Mouse (Mus musculus): ENCODE measurements around the gene Cd79a. TPM values are rescaled to one million over a fixed set of nuclear protein-coding genes. Genes with fewer than 3 reads are reported as not detected.

Cd79a gene
- total and polyA plus RNA-seq, 3 experiments = 0.23 to 0.61 TPM; not detected in 1

- Histone ChIP-seq H3K36me3 (ENCODE audit: control insufficient read depth in 1 of 2, insufficient read depth in 2 of 2, low read length in 2 of 2) (peaks cover 0 to 15% of the 10 kb centered on the region in 2 experiments; a peak in 2 of 4 replicates), H3K9ac (ENCODE audit: control insufficient read depth, low read depth, low read length, poor library complexity, severe bottlenecking) (peak overlapping the region; percentile 80), H3K9me3 (replicated peaks; ENCODE audit: insufficient read depth, low read length) (no peaks in the 10 kb centered on the region), H3K27ac (ENCODE audit: control insufficient read depth, low read depth, low read length) (peak overlapping the region; percentile 97), H3K4me1 (ENCODE audit: control insufficient read depth in 1 of 2, insufficient read depth in 2 of 2, low read length in 2 of 2) (peaks cover 7 to 15% of the 10 kb centered on the region in 2 experiments), H3K27me3 (ENCODE audit: control insufficient read depth in 1 of 2, insufficient read depth in 2 of 2, low read length in 2 of 2) (no peaks in the 10 kb centered on the region), H3K4me3 (ENCODE audit: control insufficient read depth in 1 of 2, insufficient read depth in 1 of 2, low read depth in 2 of 2, low read length in 2 of 2) (peak overlapping the region; percentile 47 to 53), H3K79me2 (ENCODE audit: control insufficient read depth, insufficient read depth, low read length, poor library complexity) (no peaks in the 10 kb centered on the region; the same call in 1 of the 2 replicates)
- peak; percentile 81 for TF ChIP-seq NELFE (IDR thresholded peaks at IDR 0.05; ENCODE audit: low read depth, low read length)
- peak; percentile 68 for TF ChIP-seq TCF12 (IDR thresholded peaks at IDR 0.05; ENCODE audit: low read depth, low read length)
- TF ChIP-seq BHLHE40 (IDR thresholded peaks at IDR 0.05; ENCODE audit: borderline replicate concordance, low read depth, low read length) = no peak
- TF ChIP-seq JUND (IDR thresholded peaks at IDR 0.05; ENCODE audit: low read depth, low read length) = peak; percentile 46; the same call in 1 of the 2 replicates
- TF ChIP-seq EP300 (IDR thresholded peaks at IDR 0.05; ENCODE audit: low read depth in 1 of 2, low read length in 2 of 2) = peak in 1 of 2 experiments; percentile 62; a peak in 2 of 4 replicates
- TF ChIP-seq ZNF384 (IDR thresholded peaks at IDR 0.05; ENCODE audit: low read depth, low read length) = no peak
- peak; percentile 90 for TF ChIP-seq SIN3A (IDR thresholded peaks at IDR 0.05; ENCODE audit: low read length)
- no peak for TF ChIP-seq GABPA (IDR thresholded peaks at IDR 0.05; ENCODE audit: low read depth, low read length)
- TF ChIP-seq ELF1 (IDR thresholded peaks at IDR 0.05; ENCODE audit: low read depth, low read length) = peak; percentile 62; the same call in 1 of the 2 replicates
- peak; percentile 83 for TF ChIP-seq ZMIZ1 (IDR thresholded peaks at IDR 0.05; ENCODE audit: low read depth, low read length)
- TF ChIP-seq MYC (IDR thresholded peaks at IDR 0.05; ENCODE audit: low read depth, low read length) = peak; percentile 77
- 0 out of 2 replicates have a peak, but pooled peaks have one; percentile 17 for TF ChIP-seq KAT2A (conservative IDR thresholded peaks at IDR 0.05; ENCODE audit: low read depth, low read length)
- TF ChIP-seq RCOR1 (IDR thresholded peaks at IDR 0.05; ENCODE audit: low read depth, low read length) = no peak
- TF ChIP-seq TAL1 (IDR thresholded peaks at IDR 0.05; ENCODE audit: low read length) = peak; percentile 70
- TF ChIP-seq ETS1 (IDR thresholded peaks at IDR 0.05; ENCODE audit: low read depth, low read length) = peak; percentile 79
- TF ChIP-seq E2F4 (IDR thresholded peaks at IDR 0.05; ENCODE audit: borderline replicate concordance, low read depth, low read length) = no peak
- TF ChIP-seq GATA1 (IDR thresholded peaks at IDR 0.05; ENCODE audit: low read depth, low read length) = peak; percentile 39; the same call in 1 of the 2 replicates
- TF ChIP-seq HCFC1 (IDR thresholded peaks at IDR 0.05; ENCODE audit: low read depth, low read length) = peak; percentile 53; the same call in 1 of the 2 replicates
- TF ChIP-seq POLR2AphosphoS2 (IDR thresholded peaks at IDR 0.05; ENCODE audit: low read length) = peak; percentile 90
- TF ChIP-seq POLR2A (IDR thresholded peaks at IDR 0.05; ENCODE audit: control insufficient read depth in 1 of 2, insufficient read depth in 1 of 2, low read depth in 1 of 2, low read length in 2 of 2, poor library complexity in 1 of 2) = peak in 1 of 2 experiments; percentile 86; a peak in 2 of 4 replicates
- no peak for TF ChIP-seq RAD21 (IDR thresholded peaks at IDR 0.05; ENCODE audit: low read depth, low read length)
- TF ChIP-seq TBP (IDR thresholded peaks at IDR 0.05; ENCODE audit: low read depth, low read length) = peak; percentile 86
- peak; percentile 47 for TF ChIP-seq MXI1 (IDR thresholded peaks at IDR 0.05; ENCODE audit: low read depth, low read length)
- TF ChIP-seq MAZ (IDR thresholded peaks at IDR 0.05; ENCODE audit: low read depth, low read length) = peak; percentile 67; the same call in 1 of the 2 replicates
- TF ChIP-seq MAX (IDR thresholded peaks at IDR 0.05; ENCODE audit: low read length) = peak; percentile 63
- TF ChIP-seq CHD2 (IDR thresholded peaks at IDR 0.05; ENCODE audit: low read length) = no peak
- DNase-seq (ENCODE audit: low read depth, low spot score) = peak; percentile 98
Observed at GRCm38 (mm10) chr7:24852557-24853232, 44.5 kb upstream of the Cd79a start.

Data from MEL (cell line).